Mouse (Mus musculus) lung, embryonic 14.5 days (tissue): ENCODE data around the gene Stk11. TPM values are rescaled to one million over a fixed set of nuclear protein-coding genes. Genes with fewer than 3 reads are reported as not detected.

Experiments
- ATAC-seq: fragments of 200-750 bp; cut with Nextera tagmentation; 2 replicates; pipeline ENCODE4 v1.8.0; 2017; ENCODE audit warnings: mild to moderate bottlenecking, moderate TSS enrichment, moderate library complexity; ENCODE audit not compliant: insufficient read depth
- DNase-seq: peaks from one replicate; pipeline ENCODE4 v3.0.0-alpha.2; 2015
- H3K27ac ChIP-seq: fragments of 300-500 bp; sonication (generic); 2 replicates; pipeline ENCODE4 v1.5.1; 2014; ENCODE audit warnings: low read depth, mild to moderate bottlenecking, moderate library complexity
- H3K27me3 ChIP-seq: fragments of 300-500 bp; sonication (generic); 2 replicates; pipeline ENCODE4 v1.6.1; 2014; ENCODE audit warnings: low read length, control low read depth; ENCODE audit not compliant: insufficient read depth
- H3K36me3 ChIP-seq: fragments of 300-500 bp; sonication (generic); 2 replicates; pipeline ENCODE4 v1.6.1; 2014; ENCODE audit warnings: control low read depth; ENCODE audit not compliant: insufficient read depth
- H3K4me1 ChIP-seq: fragments of 300-500 bp; sonication (generic); 2 replicates; pipeline ENCODE4 v1.6.1; 2014; ENCODE audit warnings: antibody characterized with exemption, control low read depth; ENCODE audit not compliant: insufficient read depth
- H3K4me2 ChIP-seq: fragments of 300-500 bp; sonication (generic); 2 replicates; pipeline ENCODE4 v1.6.1; 2014; ENCODE audit warnings: mild to moderate bottlenecking
- H3K4me3 ChIP-seq: fragments of 300-500 bp; sonication (generic); 2 replicates; pipeline ENCODE4 v1.5.1; 2014; ENCODE audit warnings: low read depth, low read length
- H3K9ac ChIP-seq: fragments of 300-500 bp; sonication (generic); 2 replicates; pipeline ENCODE4 v1.6.1; 2014
- H3K9me3 ChIP-seq: fragments of 300-500 bp; sonication (generic); 2 replicates; pipeline ENCODE4 v1.6.1; 2016; ENCODE audit warnings: low read depth, low read length, control low read depth
- CTCF ChIP-seq: IDR thresholded peaks from 2 replicates; pipeline ENCODE4 v1.5.1; 2016; ENCODE audit warnings: antibody characterized with exemption, low read depth
- WGBS: fragments of 180-500 bp; shearing (Covaris S2); extraction: QIAGEN DNeasy Blood & Tissue Kit; methylation state at CpG from one replicate; pipeline ENCODE4 v1.1.7; 2014; 5-methylcytosine and 5-hydroxymethylcytosine counted together
- polyA plus RNA-seq: library from polyadenylated mRNA; unstranded; fragments of >200 nt; fragmentation: Nextera tagmentation; extraction: Ambion mirVana; gene quantifications from 2 replicates; pipeline ENCODE4 v1.2.1, GENCODE M21; 2014

Gene Stk11
- polyA plus RNA-seq, 1 experiment from 2014 or later = 29.7 TPM

GRCm38 (mm10) chr10:80116927-80117691 lies 1.5 kb downstream of the Stk11 start:
- H3K4me3 ChIP-seq = peak overlapping the region; percentile 97
- 0 out of 2 replicates have a peak overlapping the region, but pooled peaks have one; percentile 15 for H3K27ac ChIP-seq
- DNase-seq (peak; percentile 49), ATAC-seq (no peak)
- peak overlapping the region; percentile 91 for H3K4me2 ChIP-seq
- under 1% methylated on average over 30 of the region's 30 CpGs for WGBS
- no peaks in the 10 kb centered on the region for H3K9me3 ChIP-seq
- TF ChIP-seq CTCF = peak; percentile 13; the same call in 1 of the 2 replicates
- no peaks in the 10 kb centered on the region for H3K27me3 ChIP-seq
- peaks cover 19% of the 10 kb centered on the region for H3K4me1 ChIP-seq
- H3K36me3 ChIP-seq = peaks cover 44% of the 10 kb centered on the region
- peak overlapping the region; percentile 91 for H3K9ac ChIP-seq

GRCm38 (mm10) chr10:80117736-80118135 lies 2.1 kb downstream of the Stk11 start:
- H3K27ac ChIP-seq = 0 out of 2 replicates have a peak overlapping the region, but pooled peaks have one; percentile 8
- WGBS = 34% methylated on average over 1 of the region's 1 CpGs
- ATAC-seq (no peak), DNase-seq (no peak)
- TF ChIP-seq CTCF = no peak
- no peaks in the 10 kb centered on the region for H3K27me3 ChIP-seq
- H3K4me1 ChIP-seq = peaks cover 19% of the 10 kb centered on the region
- peaks cover 46% of the 10 kb centered on the region for H3K36me3 ChIP-seq
- no peaks in the 10 kb centered on the region for H3K9me3 ChIP-seq
- peak overlapping the region; percentile 97 for H3K4me3 ChIP-seq
- H3K9ac ChIP-seq = peak overlapping the region; percentile 91
- peak overlapping the region; percentile 91 for H3K4me2 ChIP-seq

GRCm38 (mm10) chr10:80118552-80118951 lies 2.9 kb downstream of the Stk11 start:
- Histone ChIP-seq H3K27ac (peak overlapping the region; percentile 8; the same call in 1 of the 2 replicates), H3K27me3 (no peaks in the 10 kb centered on the region), H3K4me3 (peak overlapping the region; percentile 97), H3K9ac (peak overlapping the region; percentile 91; the same call in 1 of the 2 replicates), H3K9me3 (no peaks in the 10 kb centered on the region), H3K36me3 (peaks cover 52% of the 10 kb centered on the region), H3K4me2 (peak overlapping the region; percentile 91), H3K4me1 (peaks cover 19% of the 10 kb centered on the region)
- TF ChIP-seq CTCF = no peak
- ATAC-seq (no peak), DNase-seq (no peak)
- WGBS = 66% methylated on average over 6 of the region's 6 CpGs

GRCm38 (mm10) chr10:80120146-80120545 lies 4.5 kb downstream of the Stk11 start:
- 51% methylated on average over 2 of the region's 2 CpGs for WGBS
- no peak overlapping the region for H3K9ac ChIP-seq

GRCm38 (mm10) chr10:80121639-80122038 lies 6.0 kb downstream of the Stk11 start:
- no peaks in the 10 kb centered on the region for H3K9me3 ChIP-seq
- ATAC-seq (no peak), DNase-seq (no peak)
- H3K4me3 ChIP-seq = no peak overlapping the region
- WGBS = 92% methylated on average over 2 of the region's 2 CpGs
- no peak overlapping the region for H3K9ac ChIP-seq
- H3K36me3 ChIP-seq = peaks cover 76% of the 10 kb centered on the region
- H3K27ac ChIP-seq = no peak overlapping the region
- no peak overlapping the region for H3K4me2 ChIP-seq
- no peaks in the 10 kb centered on the region for H3K27me3 ChIP-seq
- no peak for TF ChIP-seq CTCF
- H3K4me1 ChIP-seq = peaks cover 19% of the 10 kb centered on the region

More at GRCm38 (mm10) chr10:80120146-80120545, 4.5 kb downstream of the Stk11 start:
- no peaks in the 10 kb centered on the region for H3K27me3 ChIP-seq
- no peak overlapping the region for H3K4me3 ChIP-seq
- peaks cover 19% of the 10 kb centered on the region for H3K4me1 ChIP-seq
- ATAC-seq = no peak
- DNase-seq = no peak
- H3K36me3 ChIP-seq = peaks cover 61% of the 10 kb centered on the region
- TF ChIP-seq CTCF = no peak
- no peak overlapping the region for H3K4me2 ChIP-seq
- H3K27ac ChIP-seq = no peak overlapping the region
- H3K9me3 ChIP-seq = no peaks in the 10 kb centered on the region

GRCm38 (mm10) chr10:80123932-80124562 lies 8.4 kb downstream of the Stk11 start:
- no peak overlapping the region for H3K4me3 ChIP-seq
- H3K36me3 ChIP-seq = peaks cover 85% of the 10 kb centered on the region
- ATAC-seq (no peak), DNase-seq (no peak)
- 88% methylated on average over 9 of the region's 9 CpGs for WGBS
- H3K4me1 ChIP-seq = peaks cover under 1% of the 10 kb centered on the region; the same call in 1 of the 2 replicates
- no peak for TF ChIP-seq CTCF
- H3K9ac ChIP-seq = no peak overlapping the region
- H3K9me3 ChIP-seq = no peaks in the 10 kb centered on the region
- H3K27ac ChIP-seq = no peak overlapping the region
- H3K4me2 ChIP-seq = no peak overlapping the region
- no peaks in the 10 kb centered on the region for H3K27me3 ChIP-seq

- H3K27me3 ChIP-seq = no peaks in the 10 kb centered on the region
- DNase-seq (no peak), ATAC-seq (no peak)
- no peak for TF ChIP-seq CTCF
- peaks cover 88% of the 10 kb centered on the region for H3K36me3 ChIP-seq
- H3K4me2 ChIP-seq = no peak overlapping the region
- H3K4me1 ChIP-seq = no peaks in the 10 kb centered on the region
- no peak overlapping the region for H3K9ac ChIP-seq
- no peak overlapping the region for H3K27ac ChIP-seq
- 92% methylated on average over 8 of the region's 8 CpGs for WGBS
- no peaks in the 10 kb centered on the region for H3K9me3 ChIP-seq
- H3K4me3 ChIP-seq = no peak overlapping the region
These were observed 12.3 kb downstream of the Stk11 start for GRCm38 (mm10) chr10:80127920-80128319.
